Mouse (Mus musculus): ENCODE measurements at regions not wholly inside any gene's neighbourhood (a gene's known extent, or its start where the extent isn't known, plus 50 kb on each side); places are given as distances from the start of the nearest gene placed in this dataset.

GRCm38 (mm10) chr6:31632485-31632884 lies 68.7 kb upstream of the Podxl start:
- TF ChIP-seq CTCF (IDR thresholded peaks at IDR 0.05; ENCODE audit: low read depth) (no peak), EP300 (IDR thresholded peaks at IDR 0.05; ENCODE audit: low read depth) (no peak)
